Mouse (Mus musculus): ENCODE measurements around the gene Flt3. TPM values are rescaled to one million over a fixed set of nuclear protein-coding genes. Genes with fewer than 3 reads are reported as not detected.

Gene Flt3
- polyA plus RNA-seq, 1 experiment from 2014 or later: 0.13 TPM

GRCm38 (mm10) chr5:147292506-147293120, 107.7 kb downstream of the Flt3 start:
- H3K27me3 ChIP-seq: peaks cover 69% of the 10 kb centered on the region
- H3K27ac ChIP-seq: no peak overlapping the region
- no peaks in the 10 kb centered on the region for H3K4me1 ChIP-seq
- no peak overlapping the region for H3K4me3 ChIP-seq
- no peaks in the 10 kb centered on the region for H3K9me3 ChIP-seq (replicated peaks)
- H3K9ac ChIP-seq: no peak overlapping the region
- H3K4me2 ChIP-seq (replicated peaks): no peak overlapping the region
- 0 out of 2 replicates have a peak, but pooled peaks have one; percentile 19 for ATAC-seq (ENCODE audit: low FRiP score)
- no peaks in the 10 kb centered on the region for H3K36me3 ChIP-seq
- WGBS: 45% methylated on average over 13 of the region's 13 CpGs

GRCm38 (mm10) chr5:147291764-147292505, 108.4 kb downstream of the Flt3 start:
- Histone ChIP-seq H3K27me3 (peaks cover 62% of the 10 kb centered on the region), H3K9me3 (replicated peaks) (no peaks in the 10 kb centered on the region), H3K27ac (no peak overlapping the region), H3K9ac (no peak overlapping the region), H3K36me3 (no peaks in the 10 kb centered on the region), H3K4me1 (no peaks in the 10 kb centered on the region), H3K4me3 (no peak overlapping the region), H3K4me2 (replicated peaks) (no peak overlapping the region)
- 33% methylated on average over 16 of the region's 16 CpGs for WGBS
- ATAC-seq (ENCODE audit: low FRiP score): no peak

DNA sequence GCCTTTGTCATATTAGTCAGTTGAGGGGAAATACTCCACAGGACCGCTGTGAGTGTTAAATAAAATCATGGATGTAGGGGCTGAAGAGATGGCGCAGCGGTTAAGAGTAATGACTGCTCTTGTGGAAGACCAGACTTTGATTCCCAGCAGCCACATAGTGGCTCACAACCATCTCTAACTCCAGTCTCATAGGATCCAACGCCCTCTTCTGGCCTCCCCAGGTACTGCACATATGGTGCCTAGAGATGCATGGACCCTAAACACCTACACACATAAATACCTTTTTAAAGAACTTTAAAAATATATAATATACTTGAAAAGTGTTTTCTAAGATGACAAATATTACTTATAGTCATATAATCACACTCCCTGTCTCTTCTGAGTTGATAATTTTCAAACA, 115.9 kb downstream of the Flt3 start:
- 72% methylated on average over 4 of the region's 4 CpGs for WGBS
- Histone ChIP-seq H3K4me3 (no peak overlapping the region), H3K36me3 (no peaks in the 10 kb centered on the region), H3K9ac (no peak overlapping the region), H3K4me2 (replicated peaks) (no peak overlapping the region), H3K27me3 (peaks cover 52% of the 10 kb centered on the region), H3K27ac (no peak overlapping the region), H3K4me1 (no peaks in the 10 kb centered on the region), H3K9me3 (replicated peaks) (no peaks in the 10 kb centered on the region)
- ATAC-seq (ENCODE audit: low FRiP score): no peak

Small RNA genes lying within 50 kb of the gene (microRNA-seq; reads per million reads assigned to microRNA genes)
- gene Mir7k: not detected

Other genes with a start within 250 kb of the Flt3 start
- 8.6 and 9.3 TPM in 2 replicates for gene Gsx1, start 211.8 kb downstream of the Flt3 start, polyA plus RNA-seq (2016; fragmentation: Nextera tagmentation; extraction: Ambion mirVana)
- gene Pdx1, start 130.5 kb downstream of the Flt3 start, polyA plus RNA-seq (2016; fragmentation: Nextera tagmentation; extraction: Ambion mirVana): not detected in 2 replicates
- not detected in 2 replicates for gene Cdx2, start 93.2 kb downstream of the Flt3 start, polyA plus RNA-seq (2016; fragmentation: Nextera tagmentation; extraction: Ambion mirVana)
- gene Urad, start 78.0 kb downstream of the Flt3 start, polyA plus RNA-seq (2016; fragmentation: Nextera tagmentation; extraction: Ambion mirVana): not detected in 2 replicates
- gene Pan3, start 29.7 kb upstream of the Flt3 start, polyA plus RNA-seq (2016; fragmentation: Nextera tagmentation; extraction: Ambion mirVana): 56.4 and 60.9 TPM in 2 replicates